Mouse (Mus musculus): ENCODE data around the gene Naaladl1. TPM values are rescaled to one million over a fixed set of nuclear protein-coding genes. Genes with fewer than 3 reads are reported as not detected.

Gene Naaladl1
- 1.8 and 2.1 TPM in 2 replicates for polyA plus RNA-seq (2012; rRNA removed)

DNA sequence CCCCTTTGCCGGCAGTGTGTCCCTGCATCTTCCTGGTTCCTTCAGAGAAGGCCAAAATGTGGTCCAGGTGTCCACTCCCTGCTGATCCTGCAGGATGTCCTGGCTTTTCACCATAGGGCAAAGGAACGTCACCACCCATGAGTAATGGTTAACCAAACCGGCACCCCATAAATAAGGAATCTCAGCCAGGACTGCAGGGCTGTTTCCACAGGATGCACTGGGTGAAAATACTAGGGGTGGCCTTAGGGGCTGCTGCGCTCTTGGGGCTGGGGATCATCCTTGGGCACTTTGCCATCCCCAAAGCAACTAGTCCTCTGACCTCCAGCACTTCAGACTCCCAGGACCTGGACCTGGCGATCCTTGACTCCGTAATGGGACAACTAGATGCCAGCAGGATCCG is at the start of gene Naaladl1:
TSS of gene Naaladl1 (plus strand) at position 197 of the 400 bp plus-strand sequence.
- Histone ChIP-seq H3K4me3 (ENCODE audit: control insufficient read depth, insufficient read depth, low read length) (no peak within 1 kb of the TSS), H3K4me1 (replicated peaks; ENCODE audit: control insufficient read depth, insufficient read depth, low read length) (no peaks in the 10 kb centered on the region), H3K27me3 (ENCODE audit: control insufficient read depth, insufficient read depth, low read length) (no peaks in the 10 kb centered on the region), H3K27ac (ENCODE audit: control insufficient read depth, insufficient read depth, low read length) (no peak within 1 kb of the TSS), H3K36me3 (ENCODE audit: control insufficient read depth, insufficient read depth, low read length) (no peaks in the 10 kb centered on the region)
- 98% methylated on average over 7 of the region's 7 CpGs for WGBS
- DNase-seq, result no peak
- TF ChIP-seq POLR2A (IDR thresholded peaks at IDR 0.05; ENCODE audit: control insufficient read depth, extremely low read depth, insufficient read depth, low read length, poor library complexity) (no peak), CTCF (IDR thresholded peaks at IDR 0.05; ENCODE audit: borderline replicate concordance, control insufficient read depth, extremely low read depth, insufficient read depth, low read length, poor library complexity) (no peak)

DNA sequence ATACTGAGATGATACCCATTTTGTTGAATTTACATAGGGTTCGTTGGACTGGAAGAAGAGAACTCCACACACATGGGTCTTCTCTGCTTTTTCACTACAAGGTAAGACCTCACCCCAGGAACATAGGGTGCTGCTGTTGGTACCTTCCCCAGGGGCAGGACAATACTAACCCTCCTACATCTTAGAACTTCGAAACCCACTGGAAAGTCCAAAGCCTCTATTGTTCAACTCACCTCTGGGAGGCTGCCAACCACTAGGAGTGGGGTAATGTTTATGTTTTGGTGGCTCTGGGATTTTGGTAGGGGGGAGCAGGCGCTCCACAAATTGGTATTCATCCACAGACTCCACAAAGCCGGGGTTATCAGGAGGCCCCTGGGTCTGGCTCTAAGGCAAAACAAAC is 48.9 kb upstream of the Naaladl1 start:
- H3K36me3 ChIP-seq (ENCODE audit: control insufficient read depth, insufficient read depth, low read length), result peaks cover 34% of the 10 kb centered on the region
- no peak for DNase-seq
- H3K27ac ChIP-seq (ENCODE audit: control insufficient read depth, insufficient read depth, low read length), result no peak overlapping the region
- WGBS, result 68% methylated on average over 4 of the region's 4 CpGs
- no peaks in the 10 kb centered on the region for H3K27me3 ChIP-seq (ENCODE audit: control insufficient read depth, insufficient read depth, low read length)
- TF ChIP-seq CTCF (IDR thresholded peaks at IDR 0.05; ENCODE audit: borderline replicate concordance, control insufficient read depth, extremely low read depth, insufficient read depth, low read length, poor library complexity), result no peak
- no peak for TF ChIP-seq POLR2A (IDR thresholded peaks at IDR 0.05; ENCODE audit: control insufficient read depth, extremely low read depth, insufficient read depth, low read length, poor library complexity)
- no peak overlapping the region for H3K4me3 ChIP-seq (ENCODE audit: control insufficient read depth, insufficient read depth, low read length)
- H3K4me1 ChIP-seq (replicated peaks; ENCODE audit: control insufficient read depth, insufficient read depth, low read length), result peaks cover 8% of the 10 kb centered on the region

DNA sequence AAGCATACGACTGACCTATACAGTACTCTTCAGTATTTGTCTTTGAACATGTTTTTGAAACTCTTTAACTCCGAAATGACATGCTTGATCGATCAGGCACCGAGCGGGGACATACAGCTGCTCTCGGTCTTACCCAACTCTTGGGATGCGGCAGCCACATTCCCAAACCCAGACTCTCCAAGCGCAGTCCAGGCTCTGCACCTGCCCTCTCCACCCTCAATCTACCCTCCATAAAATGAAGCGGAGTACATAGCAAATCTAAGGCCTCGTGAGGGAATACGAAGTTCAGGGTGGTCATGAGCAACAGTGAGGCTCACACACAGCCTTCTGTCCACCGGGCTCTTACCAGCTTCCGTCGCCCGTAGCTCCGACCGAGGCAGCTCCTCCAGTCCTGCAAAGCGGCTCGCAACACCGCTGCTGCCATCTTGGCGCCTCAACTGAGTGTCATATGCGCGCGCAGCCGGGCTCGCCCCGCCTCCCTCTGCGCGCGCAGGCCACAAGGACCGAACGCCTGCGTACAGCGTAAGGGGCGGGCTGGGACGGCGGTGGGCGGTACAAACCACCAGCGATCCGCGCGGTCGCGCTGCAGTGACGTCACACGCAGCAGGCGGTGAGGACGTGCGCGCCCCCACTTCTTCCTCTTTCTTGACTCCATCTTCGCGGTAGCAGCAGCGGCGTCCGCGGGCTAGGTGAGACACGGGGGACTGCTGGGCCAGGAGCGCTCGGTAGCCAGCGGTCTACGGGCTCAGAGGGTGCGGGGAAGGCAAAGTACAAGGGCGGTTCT is 48.1 kb upstream of the Naaladl1 start, which contains the start of the genes Mrpl49 and Fau:
TSS of gene Mrpl49 (minus strand) at position 473 of the 784 bp plus-strand sequence.
TSS of gene Fau (plus strand) at position 532 of the 784 bp plus-strand sequence.
- peak; percentile 98 for DNase-seq
- H3K4me1 ChIP-seq (replicated peaks; ENCODE audit: control insufficient read depth, insufficient read depth, low read length), result peaks cover 12% of the 10 kb centered on the region
- H3K27me3 ChIP-seq (ENCODE audit: control insufficient read depth, insufficient read depth, low read length), result no peaks in the 10 kb centered on the region
- H3K36me3 ChIP-seq (ENCODE audit: control insufficient read depth, insufficient read depth, low read length), result peaks cover 26% of the 10 kb centered on the region
- peak within 1 kb of the TSS; percentile 85 for H3K4me3 ChIP-seq (ENCODE audit: control insufficient read depth, insufficient read depth, low read length)
- peak; percentile 96 for TF ChIP-seq POLR2A (IDR thresholded peaks at IDR 0.05; ENCODE audit: control insufficient read depth, extremely low read depth, insufficient read depth, low read length, poor library complexity)
- TF ChIP-seq CTCF (IDR thresholded peaks at IDR 0.05; ENCODE audit: borderline replicate concordance, control insufficient read depth, extremely low read depth, insufficient read depth, low read length, poor library complexity), result peak; percentile 70; the same call in 1 of the 2 replicates
- H3K27ac ChIP-seq (ENCODE audit: control insufficient read depth, insufficient read depth, low read length), result peak within 1 kb of the TSS; percentile 6; the same call in 1 of the 2 replicates
- WGBS, result under 1% methylated on average over 63 of the region's 63 CpGs

DNA sequence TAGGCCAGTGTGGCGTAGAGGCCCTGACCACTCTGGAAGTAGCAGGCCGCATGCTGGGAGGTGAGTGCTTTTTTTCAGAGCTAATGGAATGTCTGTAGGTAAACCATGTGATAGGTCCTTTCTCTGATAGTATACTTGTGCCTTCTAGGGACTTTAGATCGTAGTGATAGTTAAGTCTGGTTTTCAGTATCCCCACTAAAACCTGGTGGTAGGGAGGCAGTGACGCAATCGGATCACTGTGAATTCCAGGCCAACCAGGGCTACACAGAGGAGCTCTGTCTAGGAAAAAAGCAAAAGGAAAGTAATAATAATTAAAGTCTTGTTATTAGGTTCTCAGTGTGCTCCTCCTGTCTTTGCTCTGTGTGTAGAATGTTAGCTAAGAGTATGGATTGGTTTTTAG is 47.1 kb upstream of the Naaladl1 start:
- DNase-seq, result no peak
- 37% methylated on average over 5 of the region's 5 CpGs for WGBS
- H3K4me3 ChIP-seq (ENCODE audit: control insufficient read depth, insufficient read depth, low read length), result peak overlapping the region; percentile 85
- H3K36me3 ChIP-seq (ENCODE audit: control insufficient read depth, insufficient read depth, low read length), result peaks cover 16% of the 10 kb centered on the region
- H3K27me3 ChIP-seq (ENCODE audit: control insufficient read depth, insufficient read depth, low read length), result no peaks in the 10 kb centered on the region
- H3K27ac ChIP-seq (ENCODE audit: control insufficient read depth, insufficient read depth, low read length), result no peak overlapping the region
- peaks cover 16% of the 10 kb centered on the region for H3K4me1 ChIP-seq (replicated peaks; ENCODE audit: control insufficient read depth, insufficient read depth, low read length)
- TF ChIP-seq CTCF (IDR thresholded peaks at IDR 0.05; ENCODE audit: borderline replicate concordance, control insufficient read depth, extremely low read depth, insufficient read depth, low read length, poor library complexity) (no peak), POLR2A (IDR thresholded peaks at IDR 0.05; ENCODE audit: control insufficient read depth, extremely low read depth, insufficient read depth, low read length, poor library complexity) (no peak)

DNA sequence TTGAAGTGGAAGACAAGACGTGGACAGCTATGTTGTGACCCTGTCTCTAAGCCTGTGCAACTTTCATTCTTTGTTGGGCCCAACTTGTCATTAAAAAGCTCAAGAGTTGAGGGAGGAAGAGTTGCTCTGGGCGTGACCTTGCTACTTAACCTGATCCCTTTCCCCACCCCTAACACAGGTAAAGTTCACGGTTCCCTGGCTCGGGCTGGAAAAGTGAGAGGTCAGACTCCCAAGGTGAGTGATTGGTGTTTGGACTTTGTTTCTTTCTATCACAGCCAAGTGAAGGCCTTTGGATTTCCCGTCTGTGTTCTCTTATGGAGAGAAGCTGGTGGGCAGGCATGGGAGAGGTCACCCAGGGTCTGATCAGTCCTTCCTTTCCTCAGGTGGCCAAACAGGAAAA is 46.6 kb upstream of the Naaladl1 start:
- Histone ChIP-seq H3K36me3 (ENCODE audit: control insufficient read depth, insufficient read depth, low read length) (peaks cover 11% of the 10 kb centered on the region), H3K4me3 (ENCODE audit: control insufficient read depth, insufficient read depth, low read length) (no peak overlapping the region), H3K27ac (ENCODE audit: control insufficient read depth, insufficient read depth, low read length) (no peak overlapping the region), H3K27me3 (ENCODE audit: control insufficient read depth, insufficient read depth, low read length) (no peaks in the 10 kb centered on the region), H3K4me1 (replicated peaks; ENCODE audit: control insufficient read depth, insufficient read depth, low read length) (peaks cover 16% of the 10 kb centered on the region)
- DNase-seq, result no peak
- 94% methylated on average over 5 of the region's 5 CpGs for WGBS
- TF ChIP-seq CTCF (IDR thresholded peaks at IDR 0.05; ENCODE audit: borderline replicate concordance, control insufficient read depth, extremely low read depth, insufficient read depth, low read length, poor library complexity), result no peak
- TF ChIP-seq POLR2A (IDR thresholded peaks at IDR 0.05; ENCODE audit: control insufficient read depth, extremely low read depth, insufficient read depth, low read length, poor library complexity), result no peak

DNA sequence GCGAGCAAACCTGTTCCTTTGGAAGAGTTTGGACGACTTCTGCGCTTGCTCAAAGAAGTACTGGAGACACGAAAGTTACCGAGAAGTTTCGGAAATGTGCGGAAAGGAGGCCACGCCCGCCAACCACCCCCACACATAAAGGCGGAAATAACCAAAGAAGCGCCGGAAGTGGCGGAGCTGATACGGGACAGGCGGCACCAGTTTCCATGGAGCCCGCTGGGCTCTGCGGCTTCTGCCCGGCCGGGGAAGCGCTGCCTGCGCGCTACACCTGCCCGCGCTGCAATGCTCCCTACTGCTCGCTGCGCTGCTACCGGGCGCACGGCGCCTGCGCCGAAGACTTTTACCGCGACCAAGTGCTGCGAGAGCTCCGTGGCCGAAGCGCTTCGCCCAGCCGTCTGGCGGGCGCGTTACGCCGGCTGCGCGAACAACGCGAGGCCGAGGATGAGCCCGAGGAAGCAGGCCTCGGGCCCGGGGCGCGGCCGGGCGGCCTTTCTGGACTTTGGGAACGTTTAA is 44.5 kb upstream of the Naaladl1 start, which contains the start of gene Znhit2:
TSS of gene Znhit2 (plus strand) at position 172 of the 513 bp plus-strand sequence.
- no peaks in the 10 kb centered on the region for H3K27me3 ChIP-seq (ENCODE audit: control insufficient read depth, insufficient read depth, low read length)
- H3K4me3 ChIP-seq (ENCODE audit: control insufficient read depth, insufficient read depth, low read length), result peak within 1 kb of the TSS; percentile 72
- no peaks in the 10 kb centered on the region for H3K36me3 ChIP-seq (ENCODE audit: control insufficient read depth, insufficient read depth, low read length)
- peak; percentile 95 for DNase-seq
- peaks cover 16% of the 10 kb centered on the region for H3K4me1 ChIP-seq (replicated peaks; ENCODE audit: control insufficient read depth, insufficient read depth, low read length)
- 0 out of 2 replicates have a peak, but pooled peaks have one; percentile 9 for TF ChIP-seq CTCF (IDR thresholded peaks at IDR 0.05; ENCODE audit: borderline replicate concordance, control insufficient read depth, extremely low read depth, insufficient read depth, low read length, poor library complexity)
- TF ChIP-seq POLR2A (IDR thresholded peaks at IDR 0.05; ENCODE audit: control insufficient read depth, extremely low read depth, insufficient read depth, low read length, poor library complexity), result peak; percentile 81
- H3K27ac ChIP-seq (ENCODE audit: control insufficient read depth, insufficient read depth, low read length), result peak within 1 kb of the TSS; percentile 83
- under 1% methylated on average over 58 of the region's 58 CpGs for WGBS
